Mouse (Mus musculus) kidney, embryonic 14.5 days (tissue): ENCODE measurements at regions not wholly inside any gene's neighbourhood (a gene's known extent, or its start where the extent isn't known, plus 50 kb on each side); places are given as distances from the start of the nearest gene placed in this dataset.

Experiments used
- ATAC-seq: fragments of 200-750 bp; cut with Nextera tagmentation; 2 replicates; pipeline ENCODE4 v1.8.0; 2017; ENCODE audit warnings: moderate number of reproducible peaks, mild to moderate bottlenecking, moderate TSS enrichment, moderate library complexity; ENCODE audit not compliant: low FRiP score, low TSS enrichment
- H3K27ac ChIP-seq: fragments of 300-500 bp; sonication (generic); 2 replicates; pipeline ENCODE4 v1.5.1; 2014; ENCODE audit warnings: low read depth, mild to moderate bottlenecking, low read length, moderate library complexity, mixed read lengths
- H3K27me3 ChIP-seq: fragments of 300-500 bp; sonication (generic); 2 replicates; pipeline ENCODE4 v1.6.1; 2014; ENCODE audit warnings: mild to moderate bottlenecking, low read length; ENCODE audit not compliant: control insufficient read depth, insufficient read depth
- H3K36me3 ChIP-seq: fragments of 300-500 bp; sonication (generic); 2 replicates; pipeline ENCODE4 v1.6.1; 2014; ENCODE audit warnings: low read length, mixed read lengths; ENCODE audit not compliant: control insufficient read depth, insufficient read depth
- H3K4me1 ChIP-seq: fragments of 300-500 bp; sonication (generic); 2 replicates; pipeline ENCODE4 v1.6.1; 2014; ENCODE audit warnings: low read length, mixed read lengths; ENCODE audit not compliant: control insufficient read depth, insufficient read depth
- H3K4me2 ChIP-seq: fragments of 300-500 bp; sonication (generic); replicated peaks from 2 replicates; pipeline ENCODE4 v1.6.1; 2014; ENCODE audit warnings: low read depth, mild to moderate bottlenecking, low read length
- H3K4me3 ChIP-seq: fragments of 300-500 bp; sonication (generic); 2 replicates; pipeline ENCODE4 v1.5.1; 2014; ENCODE audit warnings: mild to moderate bottlenecking, low read length
- H3K9ac ChIP-seq: fragments of 300-500 bp; sonication (generic); 2 replicates; pipeline ENCODE4 v1.6.1; 2014; ENCODE audit warnings: low read depth, mild to moderate bottlenecking, low read length, moderate library complexity
- H3K9me3 ChIP-seq: fragments of 300-500 bp; sonication (generic); 2 replicates; pipeline ENCODE4 v1.6.1; 2016; ENCODE audit warnings: low read length; ENCODE audit not compliant: control insufficient read depth
- WGBS: fragments of 180-500 bp; shearing (Covaris S2); extraction: QIAGEN DNeasy Blood & Tissue Kit; methylation state at CpG from one replicate; pipeline ENCODE4 v1.1.7; 2014; 5-methylcytosine and 5-hydroxymethylcytosine counted together

- WGBS, result 58% methylated on average over 4 of the region's 4 CpGs
- no peak overlapping the region for H3K4me2 ChIP-seq
- no peaks in the 10 kb centered on the region for H3K27me3 ChIP-seq
- H3K36me3 ChIP-seq, result no peaks in the 10 kb centered on the region
- H3K4me1 ChIP-seq, result no peaks in the 10 kb centered on the region
- H3K9me3 ChIP-seq, result no peaks in the 10 kb centered on the region
- H3K27ac ChIP-seq, result no peak overlapping the region
- H3K4me3 ChIP-seq, result no peak overlapping the region
- no peak for ATAC-seq
- H3K9ac ChIP-seq, result no peak overlapping the region
These were observed 163.6 kb downstream of the Trim29 start for GRCm38 (mm10) chr9:43474303-43474643.

GRCm38 (mm10) chr9:43480826-43481591, 170.4 kb downstream of the Trim29 start:
- Histone ChIP-seq H3K27me3 (no peaks in the 10 kb centered on the region), H3K9me3 (no peaks in the 10 kb centered on the region), H3K27ac (no peak overlapping the region), H3K36me3 (no peaks in the 10 kb centered on the region), H3K4me2 (no peak overlapping the region), H3K4me1 (peaks cover 6% of the 10 kb centered on the region; the same call in 1 of the 2 replicates), H3K4me3 (no peak overlapping the region), H3K9ac (no peak overlapping the region)
- whole genome bisulfite sequencing, result 26% methylated on average over 3 of the region's 3 CpGs
- ATAC-seq, result no peak

- 72% methylated on average over 11 of the region's 11 CpGs for WGBS
- Histone ChIP-seq H3K4me3 (no peak overlapping the region), H3K9me3 (no peaks in the 10 kb centered on the region), H3K4me1 (peaks cover 8% of the 10 kb centered on the region; the same call in 1 of the 2 replicates), H3K27me3 (no peaks in the 10 kb centered on the region), H3K27ac (no peak overlapping the region), H3K36me3 (no peaks in the 10 kb centered on the region), H3K9ac (no peak overlapping the region), H3K4me2 (no peak overlapping the region)
- ATAC-seq, result no peak
These were observed 171.7 kb downstream of the Trim29 start for GRCm38 (mm10) chr9:43482101-43483090.

- Histone ChIP-seq H3K4me1 (peaks cover 8% of the 10 kb centered on the region; the same call in 1 of the 2 replicates), H3K4me2 (no peak overlapping the region), H3K4me3 (no peak overlapping the region), H3K9ac (no peak overlapping the region), H3K9me3 (no peaks in the 10 kb centered on the region), H3K27me3 (no peaks in the 10 kb centered on the region), H3K36me3 (no peaks in the 10 kb centered on the region), H3K27ac (no peak overlapping the region)
- WGBS, result 86% methylated on average over 2 of the region's 2 CpGs
- no peak for ATAC-seq
These were observed 172.5 kb downstream of the Trim29 start for GRCm38 (mm10) chr9:43483195-43483594.

GRCm38 (mm10) chr9:43483906-43484305, 173.3 kb downstream of the Trim29 start:
- H3K9me3 ChIP-seq, result no peaks in the 10 kb centered on the region
- H3K4me1 ChIP-seq, result peaks cover 8% of the 10 kb centered on the region; the same call in 1 of the 2 replicates
- WGBS, result 85% methylated on average over 2 of the region's 2 CpGs
- H3K4me3 ChIP-seq, result no peak overlapping the region
- no peak overlapping the region for H3K9ac ChIP-seq
- no peaks in the 10 kb centered on the region for H3K36me3 ChIP-seq
- no peak overlapping the region for H3K4me2 ChIP-seq
- no peaks in the 10 kb centered on the region for H3K27me3 ChIP-seq
- H3K27ac ChIP-seq, result no peak overlapping the region
- ATAC-seq, result no peak

- 0 out of 2 replicates have a peak, but pooled peaks cover 2% of the 10 kb centered on the region for H3K4me1 ChIP-seq
- peak; percentile 73; the same call in 1 of the 2 replicates for ATAC-seq
- H3K36me3 ChIP-seq, result no peaks in the 10 kb centered on the region
- H3K9me3 ChIP-seq, result no peaks in the 10 kb centered on the region
- no peak overlapping the region for H3K27ac ChIP-seq
- no peak overlapping the region for H3K4me2 ChIP-seq
- no peak overlapping the region for H3K9ac ChIP-seq
- no peaks in the 10 kb centered on the region for H3K27me3 ChIP-seq
- 25% methylated on average over 4 of the region's 4 CpGs for WGBS
- no peak overlapping the region for H3K4me3 ChIP-seq
These were observed 176.1 kb downstream of the Trim29 start for GRCm38 (mm10) chr9:43486704-43487103.

- H3K36me3 ChIP-seq, result no peaks in the 10 kb centered on the region
- no peak overlapping the region for H3K4me3 ChIP-seq
- peaks cover 7% of the 10 kb centered on the region; the same call in 1 of the 2 replicates for H3K4me1 ChIP-seq
- H3K27ac ChIP-seq, result no peak overlapping the region
- 68% methylated on average over 8 of the region's 8 CpGs for WGBS
- no peak for ATAC-seq
- H3K9me3 ChIP-seq, result no peaks in the 10 kb centered on the region
- no peak overlapping the region for H3K4me2 ChIP-seq
- H3K9ac ChIP-seq, result no peak overlapping the region
- no peaks in the 10 kb centered on the region for H3K27me3 ChIP-seq
These were observed 178.6 kb downstream of the Trim29 start for GRCm38 (mm10) chr9:43489205-43489604.

- peaks cover 7% of the 10 kb centered on the region; the same call in 1 of the 2 replicates for H3K4me1 ChIP-seq
- WGBS, result 59% methylated on average over 12 of the region's 12 CpGs
- no peak overlapping the region for H3K4me2 ChIP-seq
- H3K27me3 ChIP-seq, result no peaks in the 10 kb centered on the region
- no peak overlapping the region for H3K27ac ChIP-seq
- H3K9me3 ChIP-seq, result no peaks in the 10 kb centered on the region
- H3K36me3 ChIP-seq, result no peaks in the 10 kb centered on the region
- ATAC-seq, result no peak
- no peak overlapping the region for H3K4me3 ChIP-seq
- no peak overlapping the region for H3K9ac ChIP-seq
These were observed 180.5 kb downstream of the Trim29 start for GRCm38 (mm10) chr9:43491024-43491751.
